Mouse (Mus musculus) lung, embryonic 14.5 days (tissue): ENCODE measurements around the gene Krtap2-4. TPM values are rescaled to one million over a fixed set of nuclear protein-coding genes. Genes with fewer than 3 reads are reported as not detected.

Experiments used
- ATAC-seq: fragments of 200-750 bp; cut with Nextera tagmentation; 2 replicates; pipeline ENCODE4 v1.8.0; 2017; ENCODE audit warnings: mild to moderate bottlenecking, moderate TSS enrichment, moderate library complexity; ENCODE audit not compliant: insufficient read depth
- DNase-seq: peaks from one replicate; pipeline ENCODE4 v3.0.0-alpha.2; 2015
- H3K27ac ChIP-seq: fragments of 300-500 bp; sonication (generic); 2 replicates; pipeline ENCODE4 v1.5.1; 2014; ENCODE audit warnings: low read depth, mild to moderate bottlenecking, moderate library complexity
- H3K27me3 ChIP-seq: fragments of 300-500 bp; sonication (generic); 2 replicates; pipeline ENCODE4 v1.6.1; 2014; ENCODE audit warnings: low read length, control low read depth; ENCODE audit not compliant: insufficient read depth
- H3K36me3 ChIP-seq: fragments of 300-500 bp; sonication (generic); 2 replicates; pipeline ENCODE4 v1.6.1; 2014; ENCODE audit warnings: control low read depth; ENCODE audit not compliant: insufficient read depth
- H3K4me1 ChIP-seq: fragments of 300-500 bp; sonication (generic); 2 replicates; pipeline ENCODE4 v1.6.1; 2014; ENCODE audit warnings: antibody characterized with exemption, control low read depth; ENCODE audit not compliant: insufficient read depth
- H3K4me2 ChIP-seq: fragments of 300-500 bp; sonication (generic); 2 replicates; pipeline ENCODE4 v1.6.1; 2014; ENCODE audit warnings: mild to moderate bottlenecking
- H3K4me3 ChIP-seq: fragments of 300-500 bp; sonication (generic); 2 replicates; pipeline ENCODE4 v1.5.1; 2014; ENCODE audit warnings: low read depth, low read length
- H3K9ac ChIP-seq: fragments of 300-500 bp; sonication (generic); 2 replicates; pipeline ENCODE4 v1.6.1; 2014
- H3K9me3 ChIP-seq: fragments of 300-500 bp; sonication (generic); 2 replicates; pipeline ENCODE4 v1.6.1; 2016; ENCODE audit warnings: low read depth, low read length, control low read depth
- CTCF ChIP-seq: IDR thresholded peaks from 2 replicates; pipeline ENCODE4 v1.5.1; 2016; ENCODE audit warnings: antibody characterized with exemption, low read depth
- WGBS: fragments of 180-500 bp; shearing (Covaris S2); extraction: QIAGEN DNeasy Blood & Tissue Kit; methylation state at CpG from one replicate; pipeline ENCODE4 v1.1.7; 2014; 5-methylcytosine and 5-hydroxymethylcytosine counted together
- polyA plus RNA-seq: library from polyadenylated mRNA; unstranded; fragments of >200 nt; fragmentation: Nextera tagmentation; extraction: Ambion mirVana; gene quantifications from 2 replicates; pipeline ENCODE4 v1.2.1, GENCODE M21; 2014

Gene Krtap2-4
- polyA plus RNA-seq, 1 experiment from 2014 or later, result not detected

GRCm38 (mm10) chr11:99583245-99583704 lies 31.4 kb downstream of the Krtap2-4 start, which contains the start of gene Krtap1-4:
Gene Krtap1-4 (minus strand): TSS chr11:99583654.
- H3K4me1 ChIP-seq, result no peaks in the 10 kb centered on the region
- TF ChIP-seq CTCF, result no peak
- no peak within 1 kb of the TSS for H3K4me2 ChIP-seq
- no peak within 1 kb of the TSS for H3K9ac ChIP-seq
- H3K36me3 ChIP-seq, result no peaks in the 10 kb centered on the region
- WGBS, result 73% methylated on average over 5 of the region's 5 CpGs
- H3K4me3 ChIP-seq, result no peak within 1 kb of the TSS
- no peak within 1 kb of the TSS for H3K27ac ChIP-seq
- H3K9me3 ChIP-seq, result no peaks in the 10 kb centered on the region
- no peaks in the 10 kb centered on the region for H3K27me3 ChIP-seq
- no peak for ATAC-seq
- no peak for DNase-seq

- no peaks in the 10 kb centered on the region for H3K36me3 ChIP-seq
- peak; percentile 11 for DNase-seq
- H3K9me3 ChIP-seq, result no peaks in the 10 kb centered on the region
- no peaks in the 10 kb centered on the region for H3K27me3 ChIP-seq
- 65% methylated on average over 6 of the region's 6 CpGs for WGBS
- H3K4me1 ChIP-seq, result no peaks in the 10 kb centered on the region
- no peak overlapping the region for H3K4me3 ChIP-seq
- no peak for TF ChIP-seq CTCF
- no peak for ATAC-seq
- H3K9ac ChIP-seq, result no peak overlapping the region
- H3K27ac ChIP-seq, result no peak overlapping the region
- no peak overlapping the region for H3K4me2 ChIP-seq
Observed at GRCm38 (mm10) chr11:99581564-99581963, 33.1 kb downstream of the Krtap2-4 start.

- Histone ChIP-seq H3K4me3 (no peak overlapping the region), H3K9ac (no peak overlapping the region), H3K36me3 (no peaks in the 10 kb centered on the region), H3K27me3 (no peaks in the 10 kb centered on the region), H3K27ac (no peak overlapping the region), H3K4me2 (no peak overlapping the region), H3K9me3 (no peaks in the 10 kb centered on the region), H3K4me1 (no peaks in the 10 kb centered on the region)
- TF ChIP-seq CTCF, result no peak
- DNase-seq (no peak), ATAC-seq (no peak)
- 83% methylated on average over 5 of the region's 5 CpGs for WGBS
Observed at GRCm38 (mm10) chr11:99581051-99581450, 33.6 kb downstream of the Krtap2-4 start.

- WGBS, result 84% methylated on average over 6 of the region's 6 CpGs
- H3K36me3 ChIP-seq, result no peaks in the 10 kb centered on the region
- no peak within 1 kb of the TSS for H3K27ac ChIP-seq
- H3K9ac ChIP-seq, result no peak within 1 kb of the TSS
- no peak for ATAC-seq
- H3K9me3 ChIP-seq, result no peaks in the 10 kb centered on the region
- no peak within 1 kb of the TSS for H3K4me2 ChIP-seq
- no peaks in the 10 kb centered on the region for H3K4me1 ChIP-seq
- no peak for DNase-seq
- no peaks in the 10 kb centered on the region for H3K27me3 ChIP-seq
- TF ChIP-seq CTCF, result no peak
- no peak within 1 kb of the TSS for H3K4me3 ChIP-seq
Observed at GRCm38 (mm10) chr11:99580636-99581035, 34.0 kb downstream of the Krtap2-4 start, which contains the start of gene Krtap1-5. Gene Krtap1-5 (minus strand): TSS chr11:99581016.

- DNase-seq (peak; percentile 91), ATAC-seq (peak; percentile 62; the same call in 1 of the 2 replicates)
- no peak overlapping the region for H3K4me3 ChIP-seq
- H3K9ac ChIP-seq, result no peak overlapping the region
- H3K36me3 ChIP-seq, result no peaks in the 10 kb centered on the region
- H3K4me2 ChIP-seq, result peak overlapping the region; percentile 46
- H3K4me1 ChIP-seq, result no peaks in the 10 kb centered on the region
- peak; percentile 93 for TF ChIP-seq CTCF
- no peak overlapping the region for H3K27ac ChIP-seq
- WGBS, result under 1% methylated on average over 7 of the region's 7 CpGs
- no peaks in the 10 kb centered on the region for H3K9me3 ChIP-seq
- H3K27me3 ChIP-seq, result no peaks in the 10 kb centered on the region
Observed at GRCm38 (mm10) chr11:99574106-99574505, 40.5 kb downstream of the Krtap2-4 start.

GRCm38 (mm10) chr11:99573164-99573563 lies 41.5 kb downstream of the Krtap2-4 start:
- TF ChIP-seq CTCF, result no peak
- H3K27ac ChIP-seq, result no peak overlapping the region
- no peaks in the 10 kb centered on the region for H3K9me3 ChIP-seq
- ATAC-seq (no peak), DNase-seq (no peak)
- no peaks in the 10 kb centered on the region for H3K4me1 ChIP-seq
- H3K36me3 ChIP-seq, result no peaks in the 10 kb centered on the region
- no peaks in the 10 kb centered on the region for H3K27me3 ChIP-seq
- WGBS, result 50% methylated on average over 4 of the region's 4 CpGs
- H3K4me3 ChIP-seq, result no peak overlapping the region
- no peak overlapping the region for H3K4me2 ChIP-seq
- H3K9ac ChIP-seq, result no peak overlapping the region

- no peaks in the 10 kb centered on the region for H3K4me1 ChIP-seq
- DNase-seq (no peak), ATAC-seq (no peak)
- no peak within 1 kb of the TSS for H3K4me3 ChIP-seq
- H3K4me2 ChIP-seq, result no peak within 1 kb of the TSS
- no peak for TF ChIP-seq CTCF
- no peaks in the 10 kb centered on the region for H3K9me3 ChIP-seq
- no peaks in the 10 kb centered on the region for H3K27me3 ChIP-seq
- no peak within 1 kb of the TSS for H3K9ac ChIP-seq
- no peaks in the 10 kb centered on the region for H3K36me3 ChIP-seq
- WGBS, result 92% methylated on average over 7 of the region's 7 CpGs
- H3K27ac ChIP-seq, result no peak within 1 kb of the TSS
Observed at GRCm38 (mm10) chr11:99566530-99566929, 48.1 kb downstream of the Krtap2-4 start, which contains the start of gene Krtap3-1. Gene Krtap3-1 (minus strand): TSS chr11:99566630.

Other genes starting within 250 kb of the Krtap2-4 start
- gene Krt28, start 239.9 kb downstream of the Krtap2-4 start, polyA plus RNA-seq, result 0.29 TPM in 1 of 2 replicates, not detected in the other
- gene Krt10, start 225.5 kb downstream of the Krtap2-4 start, polyA plus RNA-seq, result 24.5 and 24.6 TPM in 2 replicates
- not detected in 2 replicates for gene Krt12, start 192.6 kb downstream of the Krtap2-4 start, polyA plus RNA-seq
- gene Krt20, start 176.7 kb downstream of the Krtap2-4 start, polyA plus RNA-seq, result 0.28 and 0.42 TPM in 2 replicates
- gene Krt23, start 121.7 kb downstream of the Krtap2-4 start, polyA plus RNA-seq, result 4.0 and 4.4 TPM in 2 replicates
- not detected in 2 replicates for gene Krt39, start 93.5 kb downstream of the Krtap2-4 start, polyA plus RNA-seq
- gene Krt40, start 71.7 kb downstream of the Krtap2-4 start, polyA plus RNA-seq, result 0.17 TPM in 1 of 2 replicates, not detected in the other
- gene Krtap3-3, start 64.0 kb downstream of the Krtap2-4 start, polyA plus RNA-seq, result not detected in 2 replicates
- gene Krtap3-2, start 58.0 kb downstream of the Krtap2-4 start, polyA plus RNA-seq, result not detected in 2 replicates
- gene Gm11939, start 55.4 kb downstream of the Krtap2-4 start, polyA plus RNA-seq, result not detected in 2 replicates
- gene Krtap3-1, start 48.2 kb downstream of the Krtap2-4 start, polyA plus RNA-seq, result not detected in 2 replicates
- not detected in 2 replicates for gene Krtap1-5, start 33.8 kb downstream of the Krtap2-4 start, polyA plus RNA-seq
- not detected in 2 replicates for gene Krtap1-4, start 31.2 kb downstream of the Krtap2-4 start, polyA plus RNA-seq
- not detected in 2 replicates for gene Krtap1-3, start 23.5 kb downstream of the Krtap2-4 start, polyA plus RNA-seq
- not detected in 2 replicates for gene Krtap9-3, start 16.7 kb downstream of the Krtap2-4 start, polyA plus RNA-seq
- not detected in 2 replicates for gene Gm11938, start 11.5 kb downstream of the Krtap2-4 start, polyA plus RNA-seq
- not detected in 2 replicates for gene Gm11937, start 4.7 kb downstream of the Krtap2-4 start, polyA plus RNA-seq
- not detected in 2 replicates for gene Gm11562, start 5.6 kb upstream of the Krtap2-4 start, polyA plus RNA-seq
- gene Krtap4-1, start 13.4 kb upstream of the Krtap2-4 start, polyA plus RNA-seq, result not detected in 2 replicates
- not detected in 2 replicates for gene Krtap4-2, start 20.2 kb upstream of the Krtap2-4 start, polyA plus RNA-seq
- not detected in 2 replicates for gene Krtap4-7, start 29.2 kb upstream of the Krtap2-4 start, polyA plus RNA-seq
- not detected in 2 replicates for gene Gm11555, start 35.4 kb upstream of the Krtap2-4 start, polyA plus RNA-seq
- not detected in 2 replicates for gene Gm11563, start 44.1 kb upstream of the Krtap2-4 start, polyA plus RNA-seq
- gene Krtap4-6, start 51.1 kb upstream of the Krtap2-4 start, polyA plus RNA-seq, result not detected in 2 replicates
- gene Gm14190, start 75.9 kb upstream of the Krtap2-4 start, polyA plus RNA-seq, result not detected in 2 replicates
- not detected in 2 replicates for gene Gm14180, start 119.4 kb upstream of the Krtap2-4 start, polyA plus RNA-seq
- not detected in 2 replicates for gene Gm11595, start 158.1 kb upstream of the Krtap2-4 start, polyA plus RNA-seq
- gene Krtap4-8, start 165.9 kb upstream of the Krtap2-4 start, polyA plus RNA-seq, result not detected in 2 replicates
- not detected in 2 replicates for gene Krtap4-9, start 170.4 kb upstream of the Krtap2-4 start, polyA plus RNA-seq
- gene Gm11596, start 178.6 kb upstream of the Krtap2-4 start, polyA plus RNA-seq, result not detected in 2 replicates
- not detected in 2 replicates for gene Gm11569, start 184.1 kb upstream of the Krtap2-4 start, polyA plus RNA-seq
- not detected in 2 replicates for gene Gm11554, start 189.6 kb upstream of the Krtap2-4 start, polyA plus RNA-seq
- gene Krtap4-13, start 195.0 kb upstream of the Krtap2-4 start, polyA plus RNA-seq, result not detected in 2 replicates
- not detected in 2 replicates for gene Gm11564, start 200.8 kb upstream of the Krtap2-4 start, polyA plus RNA-seq
- gene 2300003K06Rik, start 223.2 kb upstream of the Krtap2-4 start, polyA plus RNA-seq, result not detected in 2 replicates
- gene Krtap4-16, start 236.8 kb upstream of the Krtap2-4 start, polyA plus RNA-seq, result not detected in 2 replicates
- gene Gm11568, start 243.1 kb upstream of the Krtap2-4 start, polyA plus RNA-seq, result not detected in 2 replicates
- not detected in 2 replicates for gene Gm11559, start 249.6 kb upstream of the Krtap2-4 start, polyA plus RNA-seq